Comparison of ENCODE assay signal across 20 mouse cellular contexts in the genomic region with DNA sequence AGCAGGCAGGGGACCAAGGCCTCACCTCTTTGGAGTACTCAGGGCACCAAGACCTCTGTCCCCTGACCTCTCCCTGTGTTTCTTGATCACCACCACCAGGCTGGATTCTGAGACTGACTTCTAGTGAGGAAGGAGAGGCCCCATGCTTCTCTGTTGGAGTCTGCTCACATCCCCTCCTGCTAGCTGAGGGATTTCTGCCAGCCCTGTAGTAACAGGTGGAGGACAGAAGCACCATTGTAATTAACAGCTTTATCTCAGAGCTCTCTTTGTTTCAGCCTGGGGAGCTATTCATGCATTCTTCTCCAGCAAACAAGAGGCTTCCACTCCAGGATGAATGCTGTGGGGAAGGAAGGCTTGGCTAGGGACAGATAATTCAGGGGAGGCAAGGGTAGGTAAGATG.
DNase-seq lines count a peak whose midpoint lies in the region; ATAC-seq and TF ChIP-seq lines count a peak whose summit lies in the region.
"Had no signal": no experiment of that assay in that cellular context is flagged by ENCODE, and none has a peak within 500 bp of the region (broad histone marks: within the 10 kb centered on the region; RNA-seq: fewer than 3 reads in every experiment).

No protein-coding gene starts in this region.

- H3K4me2 ChIP-seq in forebrain, embryonic 14.5 days (ENCODE audit: low read length), result no peak overlapping the region
- H3K4me2 ChIP-seq in forebrain, embryonic 11.5 days (ENCODE audit: low read depth, low read length, severe bottlenecking), result no peak overlapping the region
- H3K4me2 ChIP-seq in midbrain, embryonic 14.5 days (ENCODE audit: low read length), result no peak overlapping the region
- H3K4me2 ChIP-seq in midbrain, embryonic 15.5 days, result no peak overlapping the region
- H3K4me2 ChIP-seq in heart, embryonic 12.5 days, result no peak overlapping the region
- H3K4me2 ChIP-seq: embryonic facial prominence, embryonic 13.5 days had no signal

- peak; percentile 31 for DNase-seq in forebrain, embryonic 14.5 days (ENCODE audit: low spot score)
- DNase-seq in forebrain, embryonic 11.5 days (ENCODE audit: low spot score), result no peak
- DNase-seq in midbrain, embryonic 14.5 days, result peak; percentile 23
- DNase-seq in layer of hippocampus, adult 2 months (ENCODE audit: low spot score in 2 of 2), result peak; percentile 24 to 41
- DNase-seq in telencephalon, adult 2 months (ENCODE audit: low read depth, low spot score), result peak; percentile 63
- no peak for DNase-seq in heart, adult 9 months (ENCODE audit: low spot score in 2 of 2)
- DNase-seq: cerebellum, adult 9-10 months; heart, adult 11 months; heart, postnatal 4 days; left cerebral cortex, postnatal 4 days; liver, postnatal 0 days; lung, postnatal 14 days; right cerebral cortex, postnatal 25 days; thymus, adult 18-20 months had no signal

- H3K27ac ChIP-seq in forebrain, embryonic 14.5 days (ENCODE audit: low read depth, low read length), result no peak overlapping the region
- no peak overlapping the region for H3K27ac ChIP-seq in forebrain, embryonic 11.5 days (ENCODE audit: low read depth, low read length)
- no peak overlapping the region for H3K27ac ChIP-seq in midbrain, embryonic 14.5 days (replicated peaks; ENCODE audit: low read depth, low read length)
- H3K27ac ChIP-seq in midbrain, embryonic 15.5 days, result no peak overlapping the region
- H3K27ac ChIP-seq in layer of hippocampus, adult 2 months, result peak overlapping the region; percentile 65
- H3K27ac ChIP-seq in heart, embryonic 12.5 days (ENCODE audit: poor library complexity, severe bottlenecking), result no peak overlapping the region
- H3K27ac ChIP-seq: embryonic facial prominence, embryonic 13.5 days; hindbrain, postnatal 0 days had no signal

- H3K9me3 ChIP-seq in forebrain, embryonic 14.5 days (replicated peaks; ENCODE audit: control insufficient read depth, low read length), result no peaks in the 10 kb centered on the region
- no peaks in the 10 kb centered on the region for H3K9me3 ChIP-seq in forebrain, embryonic 11.5 days (ENCODE audit: control insufficient read depth, low read length)
- H3K9me3 ChIP-seq in midbrain, embryonic 14.5 days (ENCODE audit: control insufficient read depth, low read length), result no peaks in the 10 kb centered on the region
- H3K9me3 ChIP-seq in midbrain, embryonic 15.5 days, result no peaks in the 10 kb centered on the region
- H3K9me3 ChIP-seq in heart, embryonic 12.5 days (replicated peaks), result no peaks in the 10 kb centered on the region
- H3K9me3 ChIP-seq: embryonic facial prominence, embryonic 13.5 days had no signal

- H3K9ac ChIP-seq in forebrain, embryonic 14.5 days (ENCODE audit: low read length), result no peak overlapping the region
- no peak overlapping the region for H3K9ac ChIP-seq in forebrain, embryonic 11.5 days (ENCODE audit: low read length)
- no peak overlapping the region for H3K9ac ChIP-seq in midbrain, embryonic 14.5 days (replicated peaks; ENCODE audit: low read length)
- no peak overlapping the region for H3K9ac ChIP-seq in midbrain, embryonic 15.5 days
- no peak overlapping the region for H3K9ac ChIP-seq in heart, embryonic 12.5 days
- H3K9ac ChIP-seq: embryonic facial prominence, embryonic 13.5 days; liver, postnatal 0 days had no signal

- ATAC-seq in forebrain, embryonic 14.5 days, result no peak
- no peak for ATAC-seq in forebrain, embryonic 11.5 days (replicated peaks; ENCODE audit: low FRiP score)
- no peak for ATAC-seq in midbrain, embryonic 14.5 days (ENCODE audit: low FRiP score, low TSS enrichment)
- no peak for ATAC-seq in midbrain, embryonic 15.5 days (replicated peaks)
- no peak for ATAC-seq in heart, embryonic 12.5 days (ENCODE audit: insufficient number of reproducible peaks, low FRiP score)
- ATAC-seq: hindbrain, postnatal 0 days; intestine, postnatal 0 days; liver, postnatal 0 days had no signal

- H3K4me3 ChIP-seq in forebrain, embryonic 14.5 days (ENCODE audit: low read depth, low read length), result no peak overlapping the region
- no peak overlapping the region for H3K4me3 ChIP-seq in forebrain, embryonic 11.5 days (ENCODE audit: low read depth, low read length)
- H3K4me3 ChIP-seq in midbrain, embryonic 14.5 days (replicated peaks; ENCODE audit: low read depth, low read length), result no peak overlapping the region
- no peak overlapping the region for H3K4me3 ChIP-seq in midbrain, embryonic 15.5 days
- H3K4me3 ChIP-seq in layer of hippocampus, adult 2 months, result no peak overlapping the region
- no peak overlapping the region for H3K4me3 ChIP-seq in heart, embryonic 12.5 days
- H3K4me3 ChIP-seq: embryonic facial prominence, embryonic 13.5 days had no signal

- no peaks in the 10 kb centered on the region for H3K27me3 ChIP-seq in forebrain, embryonic 14.5 days (replicated peaks; ENCODE audit: control insufficient read depth, insufficient read depth, low read length)
- no peaks in the 10 kb centered on the region for H3K27me3 ChIP-seq in forebrain, embryonic 11.5 days (ENCODE audit: control insufficient read depth, insufficient read depth, low read length)
- no peaks in the 10 kb centered on the region for H3K27me3 ChIP-seq in midbrain, embryonic 14.5 days (ENCODE audit: control insufficient read depth, insufficient read depth, low read length)
- H3K27me3 ChIP-seq in midbrain, embryonic 15.5 days (replicated peaks), result no peaks in the 10 kb centered on the region
- H3K27me3 ChIP-seq in heart, embryonic 12.5 days (replicated peaks), result peaks cover 2% of the 10 kb centered on the region; the same call in 1 of the 2 replicates
- H3K27me3 ChIP-seq: embryonic facial prominence, embryonic 13.5 days had no signal

- TF ChIP-seq CTCF in layer of hippocampus, adult 2 months (conservative IDR thresholded peaks at IDR 0.05), result no peak; the same call in 1 of the 2 replicates

- H3K36me3 ChIP-seq in forebrain, embryonic 14.5 days (ENCODE audit: control insufficient read depth, insufficient read depth, low read length), result no peaks in the 10 kb centered on the region
- H3K36me3 ChIP-seq in forebrain, embryonic 11.5 days (ENCODE audit: control insufficient read depth, insufficient read depth, low read length), result no peaks in the 10 kb centered on the region
- H3K36me3 ChIP-seq in midbrain, embryonic 14.5 days (ENCODE audit: control insufficient read depth, insufficient read depth, low read length), result no peaks in the 10 kb centered on the region
- no peaks in the 10 kb centered on the region for H3K36me3 ChIP-seq in midbrain, embryonic 15.5 days (replicated peaks)
- no peaks in the 10 kb centered on the region for H3K36me3 ChIP-seq in heart, embryonic 12.5 days
- H3K36me3 ChIP-seq: embryonic facial prominence, embryonic 13.5 days; G1E had no signal

- H3K4me1 ChIP-seq in forebrain, embryonic 14.5 days (ENCODE audit: control insufficient read depth, insufficient read depth, low read length), result peaks cover 4% of the 10 kb centered on the region
- H3K4me1 ChIP-seq in forebrain, embryonic 11.5 days (replicated peaks; ENCODE audit: control insufficient read depth, insufficient read depth, low read length), result peaks cover 6% of the 10 kb centered on the region
- no peaks in the 10 kb centered on the region for H3K4me1 ChIP-seq in midbrain, embryonic 14.5 days (ENCODE audit: control insufficient read depth, insufficient read depth, low read length)
- peaks cover 5% of the 10 kb centered on the region; the same call in 1 of the 2 replicates for H3K4me1 ChIP-seq in midbrain, embryonic 15.5 days
- H3K4me1 ChIP-seq in heart, embryonic 12.5 days (replicated peaks), result no peaks in the 10 kb centered on the region
- H3K4me1 ChIP-seq: embryonic facial prominence, embryonic 13.5 days had no signal

Comparison
In these comparisons a context has a peak if more than half of its experiments do, and no peak if none do; other contexts are left out.
1. DNase-seq: peak in forebrain, embryonic 14.5 days (single experiment), midbrain, embryonic 14.5 days (single experiment), layer of hippocampus, adult 2 months (2 of 2) and telencephalon, adult 2 months (single experiment); none in forebrain, embryonic 11.5 days (single experiment) and heart, adult 9 months (0 of 2).